Mouse (Mus musculus): ENCODE results near the gene Ubqln4.

The Ubqln4 gene

DNA sequence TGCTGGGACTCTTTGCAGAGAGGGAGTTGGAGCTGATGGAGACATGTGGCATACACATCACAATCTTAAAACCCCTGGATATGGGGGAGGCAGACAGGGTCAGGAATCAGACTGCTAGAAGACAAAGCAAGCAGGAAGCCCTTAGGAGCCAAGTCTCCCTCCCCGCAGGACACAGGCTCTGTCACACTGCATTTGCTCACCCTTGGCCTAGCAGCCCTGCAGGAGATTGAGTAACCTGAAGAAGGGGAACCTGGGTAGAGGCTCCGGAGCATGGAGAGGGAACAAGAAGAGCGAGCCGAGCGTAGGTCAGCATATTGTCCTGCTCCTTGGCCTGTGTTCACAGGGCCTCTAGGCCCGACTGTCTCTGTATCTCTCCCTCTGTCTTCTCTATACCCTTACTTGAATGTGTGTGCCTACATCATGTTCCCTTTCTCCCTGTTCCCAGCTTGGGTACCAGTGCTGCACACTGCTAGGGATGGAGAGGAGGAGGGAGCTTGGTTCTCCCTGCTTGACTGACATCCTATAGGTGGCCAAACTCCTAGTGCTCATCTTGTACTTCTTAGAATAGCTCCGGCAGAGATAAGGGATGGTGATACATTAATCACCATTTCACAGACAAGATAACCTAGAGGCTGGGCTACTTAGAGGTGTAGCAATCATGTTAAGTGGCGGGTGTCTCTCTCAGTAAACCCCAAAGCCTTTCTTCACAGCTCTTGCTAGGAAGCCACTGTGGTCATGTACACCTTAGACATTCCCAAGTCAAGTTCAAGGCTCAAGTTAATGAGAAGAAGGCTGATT is 64.7 kb downstream of the Ubqln4 start:
- TF ChIP-seq GATA4 (IDR thresholded peaks at IDR 0.05; ENCODE audit: insufficient replicate concordance, low read length) = no peak

All from liver, adult (tissue).